Mouse (Mus musculus): Measurements from ENCODE around the gene Nipsnap3b.

DNA sequence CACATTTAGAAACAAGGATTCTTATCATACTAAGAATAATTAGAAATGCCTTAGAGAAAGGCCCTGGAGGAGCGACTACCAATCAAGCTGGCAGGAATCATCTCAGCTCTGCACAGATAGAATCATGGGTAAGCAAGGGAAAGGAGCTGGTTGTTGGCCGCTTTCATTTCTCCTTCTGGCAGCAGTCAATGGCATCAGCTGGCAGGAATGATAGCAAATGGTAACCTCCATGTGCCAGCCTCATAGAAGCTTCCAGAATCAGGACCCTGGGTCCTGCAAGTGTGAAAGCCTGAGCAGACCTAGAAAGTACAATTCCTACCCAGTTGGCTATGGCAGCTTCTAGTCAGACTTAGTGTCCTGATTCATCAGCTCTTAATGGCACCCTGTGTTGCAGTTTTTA is 25.4 kb upstream of the Nipsnap3b start:
- TF ChIP-seq CTCF (IDR thresholded peaks at IDR 0.05; ENCODE audit: control insufficient read depth, insufficient read depth, low read length) (no peak), POLR2A (IDR thresholded peaks at IDR 0.05; ENCODE audit: borderline replicate concordance, control insufficient read depth, low read depth, low read length) (no peak)
